Mouse (Mus musculus) MEL (cell line): Measurements from ENCODE around the gene Igfals. TPM values are rescaled to one million over a fixed set of nuclear protein-coding genes. Genes with fewer than 3 reads are reported as not detected.

Experiments used
- DNase-seq: peaks from one replicate; pipeline ENCODE4 v3.0.0; 2011; ENCODE audit warnings: low read depth, low spot score
- H3K27ac ChIP-seq: 2 replicates; pipeline ENCODE4 v1.5.1; 2012; ENCODE audit warnings: low read depth, mild to moderate bottlenecking, control low read depth, low read length, moderate library complexity; ENCODE audit not compliant: control insufficient read depth
- H3K27me3 ChIP-seq, 2 experiments: fragments of 150-350 bp in 1 of 2; sonication (generic) in 1 of 2; 2 replicates each; pipeline ENCODE4 v1.6.1; 2012; ENCODE audit warnings: low read length in 2 of 2, mild to moderate bottlenecking in 2 of 2, improper control_type of control experiment in 1 of 2, moderate library complexity in 1 of 2; ENCODE audit not compliant: insufficient read depth in 2 of 2, control insufficient read depth in 1 of 2
- H3K36me3 ChIP-seq, 2 experiments: 2 replicates each; pipeline ENCODE4 v1.6.1; 2012 to 2014; ENCODE audit warnings: low read length in 2 of 2, improper control_type of control experiment in 1 of 2, inconsistent platforms in 1 of 2, mild to moderate bottlenecking in 1 of 2; ENCODE audit not compliant: insufficient read depth in 2 of 2, control insufficient read depth in 1 of 2
- H3K4me1 ChIP-seq, 2 experiments: fragments of 150-350 bp in 1 of 2; sonication (generic) in 1 of 2; 2 replicates each; pipeline ENCODE4 v1.6.1; 2012; ENCODE audit warnings: low read length in 2 of 2, improper control_type of control experiment in 1 of 2, mild to moderate bottlenecking in 1 of 2; ENCODE audit not compliant: insufficient read depth in 2 of 2, control insufficient read depth in 1 of 2
- H3K4me3 ChIP-seq, 2 experiments: fragments of 150-350 bp in 1 of 2; sonication (generic) in 1 of 2; 2 replicates each; pipeline ENCODE4 v1.5.1; 2012; ENCODE audit warnings: low read depth in 2 of 2, low read length in 2 of 2, mild to moderate bottlenecking in 2 of 2, moderate library complexity in 2 of 2, control low read depth in 1 of 2, improper control_type of control experiment in 1 of 2; ENCODE audit not compliant: control insufficient read depth in 1 of 2, insufficient read depth in 1 of 2
- H3K79me2 ChIP-seq: 2 replicates; pipeline ENCODE4 v1.6.1; 2012; ENCODE audit warnings: mild to moderate bottlenecking, low read length, moderate library complexity; ENCODE audit not compliant: control insufficient read depth, poor library complexity, insufficient read depth
- H3K9ac ChIP-seq: 2 replicates; pipeline ENCODE4 v1.6.1; 2012; ENCODE audit warnings: low read depth, mild to moderate bottlenecking, control low read depth, low read length, moderate library complexity; ENCODE audit not compliant: control insufficient read depth, poor library complexity, severe bottlenecking
- H3K9me3 ChIP-seq: fragments of 150-350 bp; sonication (generic); replicated peaks from 2 replicates; pipeline ENCODE4 v1.6.1; 2012; ENCODE audit warnings: mild to moderate bottlenecking, low read length, improper control_type of control experiment, moderate library complexity; ENCODE audit not compliant: insufficient read depth
- BHLHE40 ChIP-seq: IDR thresholded peaks from 2 replicates; pipeline ENCODE4 v1.6.1; 2012; ENCODE audit warnings: low read depth, mild to moderate bottlenecking, inconsistent platforms, low read length, improper control_type of control experiment, borderline replicate concordance
- CHD1 ChIP-seq: IDR thresholded peaks from 2 replicates; pipeline ENCODE4 v1.6.1; 2012; ENCODE audit warnings: low read depth, mild to moderate bottlenecking, inconsistent platforms, low read length, improper control_type of control experiment
- CHD2 ChIP-seq: IDR thresholded peaks from 2 replicates; pipeline ENCODE4 v1.6.1; 2011; ENCODE audit warnings: low read length, improper control_type of control experiment
- EP300 ChIP-seq, 2 experiments: IDR thresholded peaks; 2 replicates each; pipeline ENCODE4 v1.6.1; 2011; ENCODE audit warnings: improper control_type of control experiment in 2 of 2, low read length in 2 of 2, low read depth in 1 of 2, mild to moderate bottlenecking in 1 of 2
- ETS1 ChIP-seq: IDR thresholded peaks from 2 replicates; pipeline ENCODE4 v1.6.1; 2012; ENCODE audit warnings: low read depth, mild to moderate bottlenecking, inconsistent platforms, low read length, improper control_type of control experiment, moderate library complexity
- GATA1 ChIP-seq: IDR thresholded peaks from 2 replicates; pipeline ENCODE4 v1.6.1; 2011; ENCODE audit warnings: low read depth, low read length, improper control_type of control experiment
- HCFC1 ChIP-seq: IDR thresholded peaks from 2 replicates; pipeline ENCODE4 v1.6.1; 2012; ENCODE audit warnings: low read depth, mild to moderate bottlenecking, inconsistent platforms, low read length, improper control_type of control experiment, moderate library complexity
- MAFK ChIP-seq: IDR thresholded peaks from 2 replicates; pipeline ENCODE4 v1.6.1; 2011; ENCODE audit warnings: low read depth, mild to moderate bottlenecking, low read length, improper control_type of control experiment, borderline replicate concordance
- MAX ChIP-seq: IDR thresholded peaks from 2 replicates; pipeline ENCODE4 v1.6.1; 2011; ENCODE audit warnings: low read length, improper control_type of control experiment
- MXI1 ChIP-seq: IDR thresholded peaks from 2 replicates; pipeline ENCODE4 v1.6.1; 2011; ENCODE audit warnings: mild to moderate bottlenecking, low read depth, low read length, improper control_type of control experiment
- MYC ChIP-seq: IDR thresholded peaks from 2 replicates; pipeline ENCODE4 v1.6.1; 2011; ENCODE audit warnings: low read depth, mild to moderate bottlenecking, low read length, improper control_type of control experiment, moderate library complexity
- NELFE ChIP-seq: IDR thresholded peaks from 2 replicates; pipeline ENCODE4 v1.6.1; 2011; ENCODE audit warnings: low read depth, low read length, improper control_type of control experiment
- NRF1 ChIP-seq: IDR thresholded peaks from 2 replicates; pipeline ENCODE4 v1.6.1; 2014; ENCODE audit warnings: low read depth, mild to moderate bottlenecking, inconsistent platforms, low read length, improper control_type of control experiment, moderate library complexity; ENCODE audit not compliant: poor library complexity, insufficient read depth, severe bottlenecking
- POLR2AphosphoS5 ChIP-seq: IDR thresholded peaks from 2 replicates; pipeline ENCODE4 v1.6.1; 2012; ENCODE audit warnings: low read depth, borderline replicate concordance, mild to moderate bottlenecking, inconsistent platforms, low read length, moderate library complexity, mixed read lengths
- RAD21 ChIP-seq: IDR thresholded peaks from 2 replicates; pipeline ENCODE4 v1.6.1; 2011; ENCODE audit warnings: mild to moderate bottlenecking, low read depth, low read length, improper control_type of control experiment
- SMC3 ChIP-seq: IDR thresholded peaks from 2 replicates; pipeline ENCODE4 v1.6.1; 2011; ENCODE audit warnings: low read depth, low read length, improper control_type of control experiment
- TAL1 ChIP-seq: IDR thresholded peaks from 2 replicates; pipeline ENCODE4 v1.6.1; 2012; ENCODE audit warnings: mild to moderate bottlenecking, inconsistent platforms, low read length, moderate library complexity, mixed read lengths
- TCF12 ChIP-seq: IDR thresholded peaks from 2 replicates; pipeline ENCODE4 v1.6.1; 2014; ENCODE audit warnings: low read depth, mild to moderate bottlenecking, inconsistent platforms, low read length, improper control_type of control experiment, moderate library complexity
- UBTF ChIP-seq: IDR thresholded peaks from 2 replicates; pipeline ENCODE4 v1.6.1; 2012; ENCODE audit warnings: low read depth, mild to moderate bottlenecking, inconsistent platforms, low read length, improper control_type of control experiment, moderate library complexity, borderline replicate concordance; ENCODE audit not compliant: insufficient read depth
- USF2 ChIP-seq, 2 experiments: IDR thresholded peaks; 2 replicates each; pipeline ENCODE4 v1.6.1; 2011 to 2012; ENCODE audit warnings: improper control_type of control experiment in 2 of 2, low read length in 2 of 2, borderline replicate concordance in 1 of 2, inconsistent platforms in 1 of 2, low read depth in 1 of 2, mild to moderate bottlenecking in 1 of 2; ENCODE audit not compliant: insufficient read depth in 1 of 2
- ZC3H11A ChIP-seq: IDR thresholded peaks from 2 replicates; pipeline ENCODE4 v1.6.1; 2012; ENCODE audit warnings: low read depth, mild to moderate bottlenecking, inconsistent platforms, low read length, improper control_type of control experiment
- ZKSCAN1 ChIP-seq: IDR thresholded peaks from 2 replicates; pipeline ENCODE4 v1.6.1; 2012; ENCODE audit warnings: low read depth, mild to moderate bottlenecking, inconsistent platforms, low read length, improper control_type of control experiment, moderate library complexity
- ZMIZ1 ChIP-seq: IDR thresholded peaks from 2 replicates; pipeline ENCODE4 v1.6.1; 2012; ENCODE audit warnings: low read depth, mild to moderate bottlenecking, inconsistent platforms, low read length, improper control_type of control experiment, moderate library complexity
- polyA plus RNA-seq, 2 experiments: library from polyadenylated mRNA; stranded (reverse) in 1 of 2; unstranded in 1 of 2; fragments of >175 nt in 1 of 2; fragments of >200 nt in 1 of 2; gene quantifications; 2 replicates each; pipeline versions ENCODE4 v1.2.1 to v1.2.4; 2012; ENCODE audit warnings: low replicate concordance in 2 of 2, low read depth in 1 of 2; ENCODE audit not compliant: insufficient read length in 2 of 2, insufficient read depth in 1 of 2, missing spikeins in 1 of 2
- total RNA-seq: library from RNA; depleted of rRNA; stranded (reverse); fragments of 300-350 nt; gene quantifications from 2 replicates; pipeline ENCODE4 v1.2.3, GENCODE M21; 2012

The Igfals gene
- total and polyA plus RNA-seq, 3 experiments, result 0.04 TPM; not detected in 2

- TF ChIP-seq UBTF (no peak), MAFK (no peak), EP300 (IDR thresholded peaks at IDR 0.05; ENCODE audit: low read depth in 1 of 2, low read length in 2 of 2) (no peak), GATA1 (no peak), BHLHE40 (no peak), TCF12 (no peak), ZC3H11A (no peak), TAL1 (no peak)
- TF ChIP-seq, all 39 proteins: peak for 0
- Histone ChIP-seq H3K4me1 (no peaks in the 10 kb centered on the region), H3K4me3 (no peak overlapping the region), H3K27me3 (peaks cover 1 to 2% of the 10 kb centered on the region in 2 experiments; a peak in 3 of 4 replicates), H3K9ac (no peak overlapping the region), H3K9me3 (no peaks in the 10 kb centered on the region), H3K27ac (no peak overlapping the region), H3K36me3 (no peaks in the 10 kb centered on the region), H3K79me2 (no peaks in the 10 kb centered on the region)
- no peak for DNase-seq
These were observed 9.2 kb downstream of the Igfals start for GRCm38 (mm10) chr17:24874989-24875388.

DNA sequence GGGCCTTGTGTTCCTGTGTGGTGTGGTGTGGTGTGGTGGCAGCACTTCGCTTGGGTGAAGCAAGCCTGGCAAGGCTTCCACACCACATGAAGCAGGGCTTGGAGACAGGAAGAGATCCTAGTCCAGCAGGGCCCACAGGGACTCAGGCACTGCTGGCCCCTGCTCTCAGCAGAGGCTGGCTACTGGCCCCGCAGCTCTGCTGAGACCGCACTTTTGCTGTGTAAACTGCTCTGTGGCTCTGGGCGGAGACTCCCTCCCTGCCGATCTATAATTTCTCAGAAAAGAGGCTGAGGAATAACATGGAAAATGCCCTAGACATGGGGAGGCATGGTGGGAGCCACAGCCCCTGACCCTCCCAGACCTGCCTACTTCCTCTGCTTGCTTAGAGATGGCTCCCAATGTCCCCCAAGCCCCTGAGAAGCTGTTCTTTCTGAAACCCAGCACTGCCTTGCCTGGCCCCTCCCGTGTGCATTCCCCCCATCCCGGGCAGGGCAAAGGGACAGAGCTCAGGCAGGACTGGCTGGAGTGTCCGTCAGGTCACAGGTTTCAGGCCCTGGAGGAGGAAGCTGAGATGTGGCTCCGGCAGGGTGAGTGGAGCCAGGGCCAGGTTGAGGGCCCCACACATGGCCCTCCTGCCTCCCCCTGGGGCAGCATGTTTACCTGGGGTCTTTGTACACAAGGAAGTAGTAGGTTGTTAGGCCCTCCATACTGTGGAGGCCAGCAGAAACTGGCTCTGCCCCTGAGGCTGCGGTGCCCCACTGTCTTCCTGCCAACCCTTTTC lies 11.7 kb downstream of the Igfals start:
- no peaks in the 10 kb centered on the region for H3K9me3 ChIP-seq
- no peak for DNase-seq
- no peaks in the 10 kb centered on the region for H3K79me2 ChIP-seq
- no peak overlapping the region for H3K27ac ChIP-seq
- H3K4me3 ChIP-seq, result no peak overlapping the region
- H3K9ac ChIP-seq, result no peak overlapping the region
- TF ChIP-seq UBTF, result no peak
- TF ChIP-seq NRF1, result no peak
- TF ChIP-seq ZKSCAN1, result no peak
- TF ChIP-seq MYC, result no peak
- no peak for TF ChIP-seq RAD21
- TF ChIP-seq MXI1, result no peak
- TF ChIP-seq CHD1, result no peak
- TF ChIP-seq HCFC1, result no peak
- no peak for TF ChIP-seq ZMIZ1
- TF ChIP-seq POLR2AphosphoS5, result no peak
- TF ChIP-seq USF2 (IDR thresholded peaks at IDR 0.05; ENCODE audit: borderline replicate concordance in 1 of 2, insufficient read depth in 1 of 2, low read depth in 1 of 2, low read length in 2 of 2), result no peak
- no peak for TF ChIP-seq NELFE
- no peak for TF ChIP-seq ETS1
- TF ChIP-seq CHD2, result no peak
- no peak for TF ChIP-seq TCF12
- no peak for TF ChIP-seq MAFK
- TF ChIP-seq EP300 (IDR thresholded peaks at IDR 0.05; ENCODE audit: low read depth in 1 of 2, low read length in 2 of 2), result no peak
- TF ChIP-seq MAX, result no peak
- no peak for TF ChIP-seq SMC3
- H3K36me3 ChIP-seq, result no peaks in the 10 kb centered on the region; a peak in 1 of 4 replicates
- H3K4me1 ChIP-seq, result no peaks in the 10 kb centered on the region
- peaks cover 1 to 2% of the 10 kb centered on the region in 2 experiments; a peak in 3 of 4 replicates for H3K27me3 ChIP-seq
